16 mouse cellular contexts compared by ENCODE assay signal in genomic region chr10:37739024-37739423, GRCm38 (mm10).
DNase-seq lines count a peak whose midpoint lies in the region; ATAC-seq and TF ChIP-seq lines count a peak whose summit lies in the region.
"Had no signal": no experiment of that assay in that cellular context is flagged by ENCODE, and none has a peak within 500 bp of the region (broad histone marks: within the 10 kb centered on the region; RNA-seq: fewer than 3 reads in every experiment).

No protein-coding gene starts in this region.

- TF ChIP-seq CTCF in lung, embryonic 14.5 days (IDR thresholded peaks at IDR 0.05; ENCODE audit: low read depth), result no peak

- peak; percentile 67 for ATAC-seq in heart, embryonic 12.5 days (ENCODE audit: insufficient number of reproducible peaks, low FRiP score)
- peak; percentile 83 for ATAC-seq in lung, embryonic 14.5 days (ENCODE audit: insufficient read depth)
- ATAC-seq: forebrain, embryonic 16.5 days had no signal

- 17% methylated on average over 2 of the region's 2 CpGs for WGBS in heart, embryonic 12.5 days
- 24% methylated on average over 2 of the region's 2 CpGs for WGBS in heart, embryonic 10.5 days
- WGBS in lung, embryonic 14.5 days, result 31% methylated on average over 2 of the region's 2 CpGs
- 78% methylated on average over 2 of the region's 2 CpGs for WGBS in limb, embryonic 10.5 days

- no peak overlapping the region for H3K27ac ChIP-seq in heart, embryonic 12.5 days (ENCODE audit: poor library complexity, severe bottlenecking)
- H3K27ac ChIP-seq in heart, embryonic 10.5 days, result no peak overlapping the region
- H3K27ac ChIP-seq in lung, embryonic 14.5 days (ENCODE audit: low read depth), result no peak overlapping the region
- H3K27ac ChIP-seq in limb, embryonic 10.5 days, result no peak overlapping the region
- H3K27ac ChIP-seq: liver, embryonic 14.5 days; neural tube, embryonic 15.5 days had no signal

- no peaks in the 10 kb centered on the region for H3K27me3 ChIP-seq in heart, embryonic 12.5 days (replicated peaks)
- no peaks in the 10 kb centered on the region for H3K27me3 ChIP-seq in heart, embryonic 10.5 days (ENCODE audit: insufficient read depth, poor library complexity, severe bottlenecking)
- no peaks in the 10 kb centered on the region for H3K27me3 ChIP-seq in lung, embryonic 14.5 days (ENCODE audit: insufficient read depth, low read length)
- no peaks in the 10 kb centered on the region for H3K27me3 ChIP-seq in limb, embryonic 10.5 days (ENCODE audit: low read depth, poor library complexity, severe bottlenecking)
- H3K27me3 ChIP-seq: neural tube, embryonic 15.5 days had no signal

- H3K4me2 ChIP-seq in heart, embryonic 12.5 days, result no peak overlapping the region
- no peak overlapping the region for H3K4me2 ChIP-seq in lung, embryonic 14.5 days
- H3K4me2 ChIP-seq: neural tube, embryonic 15.5 days had no signal

- H3K9me3 ChIP-seq in heart, embryonic 12.5 days (replicated peaks), result no peaks in the 10 kb centered on the region
- H3K9me3 ChIP-seq in heart, embryonic 10.5 days, result no peaks in the 10 kb centered on the region
- H3K9me3 ChIP-seq in lung, embryonic 14.5 days (ENCODE audit: low read depth, low read length), result no peaks in the 10 kb centered on the region
- no peaks in the 10 kb centered on the region for H3K9me3 ChIP-seq in limb, embryonic 10.5 days (replicated peaks)
- H3K9me3 ChIP-seq: G1E; neural tube, embryonic 15.5 days had no signal

- no peaks in the 10 kb centered on the region for H3K36me3 ChIP-seq in heart, embryonic 12.5 days
- no peaks in the 10 kb centered on the region for H3K36me3 ChIP-seq in heart, embryonic 10.5 days
- H3K36me3 ChIP-seq in lung, embryonic 14.5 days (ENCODE audit: insufficient read depth), result no peaks in the 10 kb centered on the region
- H3K36me3 ChIP-seq in limb, embryonic 10.5 days, result no peaks in the 10 kb centered on the region
- H3K36me3 ChIP-seq: G1E; neural tube, embryonic 15.5 days had no signal

- H3K9ac ChIP-seq in heart, embryonic 12.5 days, result no peak overlapping the region
- H3K9ac ChIP-seq in lung, embryonic 14.5 days, result no peak overlapping the region
- H3K9ac ChIP-seq: liver, embryonic 14.5 days; neural tube, embryonic 15.5 days had no signal

- DNase-seq in heart, embryonic 10.5 days (ENCODE audit: low spot score), result no peak
- DNase-seq in lung, embryonic 14.5 days, result peak; percentile 72
- DNase-seq in lung, postnatal 4 days, result no peak
- peak; percentile 9 for DNase-seq in brain, adult 2 months (ENCODE audit: low read depth, low spot score)
- peak; percentile 73 for DNase-seq in kidney, postnatal 14 days
- no peak for DNase-seq in spleen, postnatal 10 days (ENCODE audit: low spot score in 2 of 2)
- no peak for DNase-seq in limb, embryonic 10.5 days (ENCODE audit: low spot score)
- DNase-seq: cerebellum, adult 2 months; gastrocnemius, postnatal 25 days; layer of hippocampus, adult 9-11 months; thymus, adult 18-20 months had no signal

- H3K4me3 ChIP-seq in heart, embryonic 12.5 days, result no peak overlapping the region
- H3K4me3 ChIP-seq in heart, embryonic 10.5 days, result no peak overlapping the region
- H3K4me3 ChIP-seq in lung, embryonic 14.5 days (ENCODE audit: low read depth, low read length), result no peak overlapping the region
- no peak overlapping the region for H3K4me3 ChIP-seq in limb, embryonic 10.5 days
- H3K4me3 ChIP-seq: neural tube, embryonic 15.5 days had no signal

- peaks cover 3% of the 10 kb centered on the region; the same call in 1 of the 2 replicates for H3K4me1 ChIP-seq in heart, embryonic 12.5 days (replicated peaks)
- peaks cover 4% of the 10 kb centered on the region; the same call in 1 of the 2 replicates for H3K4me1 ChIP-seq in heart, embryonic 10.5 days
- no peaks in the 10 kb centered on the region for H3K4me1 ChIP-seq in lung, embryonic 14.5 days (ENCODE audit: insufficient read depth)
- H3K4me1 ChIP-seq in limb, embryonic 10.5 days, result no peaks in the 10 kb centered on the region
- H3K4me1 ChIP-seq: neural tube, embryonic 15.5 days had no signal

Comparison
In these comparisons a context has a peak if more than half of its experiments do, and no peak if none do; other contexts are left out.
1. DNase-seq: peak in lung, embryonic 14.5 days (single experiment), brain, adult 2 months (single experiment) and kidney, postnatal 14 days (single experiment); none in heart, embryonic 10.5 days (single experiment), lung, postnatal 4 days (0 of 2), spleen, postnatal 10 days (0 of 2) and limb, embryonic 10.5 days (single experiment).